Mouse (Mus musculus): ENCODE measurements around the gene Psenen. TPM values are rescaled to one million over a fixed set of nuclear protein-coding genes. Genes with fewer than 3 reads are reported as not detected.

Psenen gene
- 100 to 1,000 TPM; 120 to 121 TPM for total RNA-seq (2023)

DNA sequence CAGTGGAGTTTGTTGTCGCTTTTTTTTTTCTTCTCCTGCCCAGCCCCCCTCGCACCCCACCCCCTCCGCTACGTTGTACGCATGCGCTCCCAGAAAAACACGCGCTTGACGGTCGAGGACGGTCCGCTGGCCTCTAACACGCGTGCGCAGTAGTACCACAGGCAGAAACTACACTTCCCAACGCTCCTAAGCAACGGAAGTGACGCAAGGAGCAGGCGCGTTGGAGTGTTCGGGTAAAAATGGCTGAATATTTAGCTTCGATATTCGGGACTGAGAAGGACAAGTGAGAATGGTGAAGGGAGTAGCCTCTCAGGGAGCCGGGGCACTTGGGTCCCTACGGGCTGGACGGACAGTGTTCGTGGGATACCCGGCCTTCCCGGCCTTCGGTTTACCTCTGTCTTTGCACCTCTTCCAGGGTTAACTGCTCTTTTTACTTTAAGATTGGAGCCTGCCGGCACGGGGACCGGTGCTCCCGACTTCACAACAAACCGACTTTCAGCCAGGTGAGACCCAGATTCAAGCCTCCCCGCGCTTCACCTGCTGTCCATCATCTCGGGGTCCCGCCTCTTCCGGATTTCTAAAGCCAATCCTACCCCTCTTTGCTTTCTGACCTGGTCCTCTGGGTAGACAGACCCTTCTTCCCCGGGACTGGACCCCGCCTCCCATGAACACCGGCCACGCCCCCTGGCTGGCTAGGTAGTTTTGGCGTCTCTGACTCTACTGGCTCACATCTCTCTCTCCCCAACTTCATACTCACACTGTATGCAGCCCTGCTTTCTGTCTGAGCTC lies at the start of gene Psenen, which contains the start of the genes U2af1l4 and Gm49396:
TSS of gene Psenen (minus strand) at position 511 of the 789 bp plus-strand sequence.
TSS of gene U2af1l4 (plus strand) at position 185 of the 789 bp plus-strand sequence.
TSS of gene Gm49396 (plus strand) at position 228 of the 789 bp plus-strand sequence.

DNA sequence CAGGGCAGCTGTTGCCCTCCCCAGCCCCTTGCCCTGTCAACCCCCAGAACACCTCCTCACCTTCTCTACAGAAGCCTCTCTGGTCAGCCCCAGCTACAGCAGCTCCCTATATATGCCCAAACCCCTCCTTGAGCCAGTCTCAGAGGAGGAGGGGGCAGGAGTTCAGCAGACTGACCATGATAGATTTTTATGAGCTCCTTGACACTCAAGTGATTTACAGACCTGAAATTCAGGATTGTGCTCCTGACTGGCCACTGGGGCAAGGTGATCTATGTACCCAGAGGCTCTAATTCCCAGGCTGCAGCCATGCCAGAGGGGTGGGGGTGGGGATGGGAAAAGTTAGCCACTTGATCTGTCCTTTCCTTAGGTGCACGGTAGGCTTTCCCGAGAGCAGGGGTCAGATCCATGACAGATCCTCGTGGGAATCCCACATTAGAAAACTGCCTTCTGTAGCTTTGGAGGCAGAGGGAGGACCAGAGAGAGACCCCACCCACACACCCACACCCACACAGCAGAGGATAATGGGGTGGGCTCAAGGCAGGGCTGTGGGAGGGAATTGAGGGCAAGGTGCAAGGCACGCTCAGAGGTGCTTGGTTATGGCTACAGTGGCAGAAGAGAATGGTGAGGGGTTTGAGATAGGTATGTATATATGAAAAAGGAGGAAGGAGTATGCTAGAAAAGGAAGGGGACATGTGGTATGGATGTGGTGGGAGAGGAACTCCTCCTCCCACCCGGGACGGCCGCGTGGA lies 49.4 kb upstream of the Psenen start, which contains the start of gene Upk1a:
TSS of gene Upk1a (minus strand) at position 194 of the 749 bp plus-strand sequence.

GRCm38 (mm10) chr7:30598786-30599185 lies 35.4 kb upstream of the Psenen start, which contains the start of gene Zbtb32:
Gene Zbtb32, minus strand, starts transcription at chr7:30598909.

DNA sequence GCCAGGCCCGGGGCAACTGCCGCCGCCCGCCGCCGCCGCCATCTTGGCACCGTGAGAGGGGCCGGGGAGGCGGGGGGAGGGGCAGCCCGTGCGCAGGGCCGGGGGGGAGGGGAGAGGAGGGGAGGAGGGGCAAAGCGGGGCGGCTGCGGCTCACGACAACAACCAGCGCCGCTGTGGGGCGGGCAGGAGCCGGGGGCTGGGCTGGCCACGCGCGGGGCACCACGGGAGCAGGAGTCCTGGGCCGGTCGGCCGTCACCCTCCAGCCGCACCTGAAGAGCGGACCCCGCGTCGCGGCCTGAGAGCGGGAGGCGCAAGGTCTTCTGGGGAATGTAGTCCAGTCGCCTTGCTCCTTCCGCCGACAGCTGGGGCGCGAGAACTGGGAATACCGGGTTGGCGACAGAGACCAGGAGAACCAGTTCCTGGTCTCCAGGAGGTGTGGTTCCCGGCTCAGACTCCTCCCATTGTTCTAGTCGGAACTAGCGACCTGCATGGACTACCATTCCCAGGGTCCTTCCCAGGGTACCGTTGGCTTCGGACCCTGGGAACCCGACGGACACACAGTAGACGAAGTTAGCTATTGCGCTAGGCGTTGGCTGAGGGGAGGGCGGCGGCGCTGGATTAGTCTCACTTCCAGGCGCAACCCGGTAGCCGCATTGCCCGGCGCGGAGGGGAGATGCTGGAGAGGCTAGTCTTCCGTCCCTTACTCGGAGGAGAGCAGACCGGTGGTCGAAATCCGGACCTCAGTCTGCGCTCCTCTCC lies 25.4 kb upstream of the Psenen start, which contains the start of gene Kmt2b:
TSS of gene Kmt2b (minus strand) at position 51 of the 759 bp plus-strand sequence.

GRCm38 (mm10) chr7:30564970-30565571 lies 1.6 kb upstream of the Psenen start, which contains the start of gene Igflr1:
Gene Igflr1, plus strand, starts transcription at chr7:30565427.

GRCm38 (mm10) chr7:30559443-30559954 lies 3.9 kb downstream of the Psenen start, which contains the start of gene Lin37:
Gene Lin37, minus strand, starts transcription at chr7:30559838.

GRCm38 (mm10) chr7:30552102-30553020 lies 11.1 kb downstream of the Psenen start, which contains the start of the genes Hspb6 and Proser3:
Gene Hspb6, plus strand, starts transcription at chr7:30552178.
Gene Proser3, minus strand, starts transcription at chr7:30552299.

GRCm38 (mm10) chr7:30534633-30535577 lies 28.5 kb downstream of the Psenen start, which contains the start of gene Arhgap33:
Gene Arhgap33, minus strand, starts transcription at chr7:30535060.

Other genes starting within 250 kb of the Psenen start
- under 1 TPM in 1 of 2 experiments, not detected in 1; 0.76 TPM for gene Syne4, start 248.8 kb downstream of the Psenen start, total RNA-seq (2023)
- gene E130208F15Rik, start 241.9 kb downstream of the Psenen start, total RNA-seq (2023), result not detected
- 1 to 10 TPM; 3.2 to 3.4 TPM for gene Sdhaf1, start 239.7 kb downstream of the Psenen start, total RNA-seq (2023)
- gene Lrfn3, start 200.9 kb downstream of the Psenen start, total RNA-seq (2023), result not detected
- gene Tyrobp, start 149.9 kb downstream of the Psenen start, total RNA-seq (2023), result 1,000 to 10,000 TPM; 2,122 to 2,210 TPM
- 100 to 1,000 TPM; 116 to 123 TPM for gene Hcst, start 143.8 kb downstream of the Psenen start, total RNA-seq (2023)
- 10 to 100 TPM; 65.6 to 78.9 TPM for gene Nfkbid, start 141.9 kb downstream of the Psenen start, total RNA-seq (2023)
- under 1 TPM in 1 of 2 experiments, not detected in 1; 0.27 TPM for gene Aplp1, start 118.1 kb downstream of the Psenen start, total RNA-seq (2023)
- gene Kirrel2, start 105.9 kb downstream of the Psenen start, total RNA-seq (2023), result not detected
- not detected for gene Nphs1, start 105.3 kb downstream of the Psenen start, total RNA-seq (2023)
- not detected for gene Prodh2, start 70.0 kb downstream of the Psenen start, total RNA-seq (2023)
- 10 to 100 TPM; 14.2 to 14.6 TPM for gene Arhgap33, start 28.6 kb downstream of the Psenen start, total RNA-seq (2023)
- 1 to 10 TPM; 5.1 to 7.4 TPM for gene Hspb6, start 11.4 kb downstream of the Psenen start, total RNA-seq (2023)
- gene Proser3, start 11.3 kb downstream of the Psenen start, total RNA-seq (2023), result 1 to 10 TPM; 6.0 to 6.3 TPM
- gene Lin37, start 3.8 kb downstream of the Psenen start, total RNA-seq (2023), result 10 to 100 TPM; 30.4 to 32.0 TPM
- gene U2af1l4, start 326 bp downstream of the Psenen start, total RNA-seq (2023), result 10 to 100 TPM; 40.8 to 45.4 TPM
- 1 to 10 TPM; 3.2 to 6.2 TPM for gene Gm49396, start 283 bp downstream of the Psenen start, total RNA-seq (2023)
- gene Igflr1, start 1.8 kb upstream of the Psenen start, total RNA-seq (2023), result 1 to 10 TPM; 3.7 to 5.5 TPM
- gene Kmt2b, start 25.1 kb upstream of the Psenen start, total RNA-seq (2023), result 10 to 100 TPM; 51.3 to 54.4 TPM
- under 1 TPM; 0.20 to 0.22 TPM for gene Zbtb32, start 35.3 kb upstream of the Psenen start, total RNA-seq (2023)
- gene Upk1a, start 49.2 kb upstream of the Psenen start, total RNA-seq (2023), result not detected
- 100 to 1,000 TPM; 236 to 250 TPM for gene Cox6b1, start 62.5 kb upstream of the Psenen start, total RNA-seq (2023)
- gene Etv2, start 72.2 kb upstream of the Psenen start, total RNA-seq (2023), result not detected
- gene Rbm42, start 86.7 kb upstream of the Psenen start, total RNA-seq (2023), result 10 to 100 TPM; 77.8 to 88.7 TPM
- gene Haus5, start 101.4 kb upstream of the Psenen start, total RNA-seq (2023), result 10 to 100 TPM; 22.3 to 22.8 TPM
- gene Pmis2, start 108.0 kb upstream of the Psenen start, total RNA-seq (2023), result not detected
- not detected for gene 2200002J24Rik, start 135.3 kb upstream of the Psenen start, total RNA-seq (2023)
- gene Atp4a, start 148.6 kb upstream of the Psenen start, total RNA-seq (2023), result under 1 TPM; 0.37 to 0.58 TPM
- 10 to 100 TPM; 26.6 to 35.5 TPM for gene Tmem147, start 165.9 kb upstream of the Psenen start, total RNA-seq (2023)
- not detected for gene Gapdhs, start 180.1 kb upstream of the Psenen start, total RNA-seq (2023)
- gene Sbsn, start 187.8 kb upstream of the Psenen start, total RNA-seq (2023), result 1 to 10 TPM; 1.9 to 3.2 TPM
- gene Dmkn, start 200.1 kb upstream of the Psenen start, total RNA-seq (2023), result 1 to 10 TPM; 1.4 to 3.3 TPM
- not detected for gene Krtdap, start 224.3 kb upstream of the Psenen start, total RNA-seq (2023)